Mouse (Mus musculus): ENCODE results near the gene Map9.

DNA sequence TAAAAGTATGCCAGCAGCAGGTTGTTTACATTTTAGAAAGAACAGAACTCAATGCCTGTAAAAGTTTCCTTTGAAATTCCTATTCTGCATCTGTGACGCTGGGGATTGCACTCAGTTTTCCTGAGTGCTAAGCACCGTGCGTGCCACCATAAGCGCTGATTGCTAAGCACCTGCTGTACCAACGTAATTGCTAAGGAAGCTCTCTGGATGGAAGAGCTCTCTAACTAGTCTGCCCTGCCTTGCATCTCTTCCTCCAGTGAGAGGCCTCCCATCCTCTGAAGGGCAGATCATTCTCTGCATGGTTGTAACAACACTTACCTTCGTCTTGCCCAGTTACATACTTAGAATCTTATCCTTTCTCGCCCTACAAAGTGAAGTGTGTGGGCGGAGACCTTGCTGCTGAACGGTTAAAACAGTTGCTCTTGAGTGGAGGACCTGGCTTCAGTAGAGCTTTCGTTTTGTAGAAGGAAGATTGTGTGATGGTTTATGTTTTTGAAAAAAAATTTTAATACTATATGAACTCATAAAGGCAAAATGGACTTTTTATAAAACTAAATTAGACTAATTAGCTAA, 12.7 kb downstream of the Map9 start:
- TF ChIP-seq CTCF (IDR thresholded peaks at IDR 0.05; ENCODE audit: low read depth), result no peak
- no peak for TF ChIP-seq EP300 (IDR thresholded peaks at IDR 0.05; ENCODE audit: low read depth)

Data from liver, embryonic 14.5 days (tissue).